ENCODE assay signal across 27 mouse cellular contexts in the genomic region with DNA sequence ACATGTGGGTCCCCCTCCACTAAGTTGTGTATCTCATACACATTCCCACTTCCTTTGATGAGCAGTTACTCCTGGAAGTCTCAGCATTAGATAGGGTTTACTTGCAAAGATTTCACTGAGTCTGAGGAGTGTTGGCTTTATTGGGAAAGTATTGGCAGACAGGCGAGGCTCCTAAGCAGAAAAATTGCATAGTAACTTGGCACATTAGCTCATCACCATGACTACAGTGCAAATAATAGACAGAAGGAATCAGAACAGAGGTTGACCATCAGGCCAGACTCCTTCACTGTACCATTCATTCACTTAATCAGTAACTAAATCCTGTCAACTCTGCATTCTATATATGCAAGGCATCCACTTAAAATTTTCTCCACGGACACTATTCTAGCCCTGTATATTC. TPM values are rescaled to one million over a fixed set of nuclear protein-coding genes. Genes with fewer than 3 reads are reported as not detected.
DNase-seq lines count a peak whose midpoint lies in the region; ATAC-seq and TF ChIP-seq lines count a peak whose summit lies in the region.
"Had no signal": no experiment of that assay in that cellular context is flagged by ENCODE, and none has a peak within 500 bp of the region (broad histone marks: within the 10 kb centered on the region; RNA-seq: fewer than 3 reads in every experiment).

No protein-coding gene starts in this region.

- no peak for TF ChIP-seq CTCF in gastrocnemius, adult 2 months (IDR thresholded peaks at IDR 0.05)
- TF ChIP-seq CTCF in lung, postnatal 0 days (IDR thresholded peaks at IDR 0.05) = no peak
- TF ChIP-seq CTCF in lung, adult 2 months (IDR thresholded peaks at IDR 0.05; ENCODE audit: insufficient read depth, low read length) = no peak

- no peak overlapping the region for H3K4me3 ChIP-seq in gastrocnemius, adult 2 months
- no peak overlapping the region for H3K4me3 ChIP-seq in lung, postnatal 0 days (ENCODE audit: low read depth, low read length)
- no peak overlapping the region for H3K4me3 ChIP-seq in lung, adult 2 months (replicated peaks; ENCODE audit: extremely low read depth, low read depth, low read length)
- H3K4me3 ChIP-seq: embryonic facial prominence, embryonic 13.5 days; forebrain, embryonic 10.5 days; heart, embryonic 12.5 days had no signal

- no peak for TF ChIP-seq EP300 in lung, postnatal 0 days (IDR thresholded peaks at IDR 0.05)

- intact Hi-C loops in gastrocnemius, adult 2 months (cut with DNase I) = no loop called here

- TF ChIP-seq POLR2A in lung, adult 2 months (IDR thresholded peaks at IDR 0.05; ENCODE audit: borderline replicate concordance, extremely low read depth, low read depth, low read length) = no peak

- no peak overlapping the region for H3K4me2 ChIP-seq in lung, postnatal 0 days (replicated peaks; ENCODE audit: low read depth, low read length)
- H3K4me2 ChIP-seq: embryonic facial prominence, embryonic 13.5 days; heart, embryonic 12.5 days; hindbrain, embryonic 14.5 days; liver, embryonic 11.5 days had no signal

- no peaks in the 10 kb centered on the region for H3K4me1 ChIP-seq in lung, postnatal 0 days (ENCODE audit: insufficient read depth, low read depth, low read length)
- peaks cover 2% of the 10 kb centered on the region; the same call in 1 of the 2 replicates for H3K4me1 ChIP-seq in lung, adult 2 months (ENCODE audit: control insufficient read depth, insufficient read depth, low read length)
- H3K4me1 ChIP-seq: embryonic facial prominence, embryonic 13.5 days; forebrain, embryonic 10.5 days; heart, embryonic 12.5 days had no signal

- no peaks in the 10 kb centered on the region for H3K27me3 ChIP-seq in lung, postnatal 0 days (replicated peaks; ENCODE audit: insufficient read depth, low read length)
- H3K27me3 ChIP-seq: embryonic facial prominence, embryonic 13.5 days; heart, embryonic 12.5 days had no signal

- WGBS in lung, postnatal 0 days = 33% methylated on average over 2 of the region's 2 CpGs
- 46% methylated on average over 2 of the region's 2 CpGs for WGBS in lung, adult 2 months

- peak; percentile 53; the same call in 1 of the 2 replicates for ATAC-seq in lung, postnatal 0 days
- ATAC-seq: activated CD4-positive, CD25-positive, alpha-beta regulatory T cell, adult 4 months; forebrain, embryonic 16.5 days; intestine, postnatal 0 days; liver, postnatal 0 days had no signal

- no peaks in the 10 kb centered on the region for H3K9me3 ChIP-seq in lung, postnatal 0 days (ENCODE audit: low read length)
- H3K9me3 ChIP-seq: embryonic facial prominence, embryonic 13.5 days; forebrain, embryonic 10.5 days; heart, embryonic 12.5 days had no signal

- no peak overlapping the region for H3K27ac ChIP-seq in gastrocnemius, adult 2 months
- H3K27ac ChIP-seq in lung, postnatal 0 days (ENCODE audit: low read length) = no peak overlapping the region
- H3K27ac ChIP-seq: embryonic facial prominence, embryonic 13.5 days; forebrain, embryonic 10.5 days; hindbrain, embryonic 14.5 days had no signal

- DNase-seq in gastrocnemius, adult 18-20 months (ENCODE audit: low spot score) = peak; percentile 43
- no peak for DNase-seq in gastrocnemius, adult 2 months
- peak; percentile 46 for DNase-seq in lung, postnatal 0 days (ENCODE audit: low spot score)
- DNase-seq in lung, adult 2 months = no peak
- peak; percentile 18 for DNase-seq in adipocyte (ENCODE audit: low spot score)
- peak; percentile 59 for DNase-seq in skeletal muscle tissue, adult 2 months (ENCODE audit: low read depth, low spot score)
- DNase-seq: B cell, adult 2 months; cerebellum, adult 11 months; cerebellum, adult 9-10 months; gastrocnemius, postnatal 14 days; kidney, postnatal 14 days; layer of hippocampus, adult 9-11 months; liver, postnatal 0 days; midbrain, embryonic 14.5 days; thymus, postnatal 4 days had no signal

- H3K36me3 ChIP-seq in lung, postnatal 0 days (ENCODE audit: insufficient read depth, low read length) = no peaks in the 10 kb centered on the region
- H3K36me3 ChIP-seq: embryonic facial prominence, embryonic 13.5 days; forebrain, embryonic 10.5 days; heart, embryonic 12.5 days had no signal

- no peak overlapping the region for H3K9ac ChIP-seq in lung, postnatal 0 days (replicated peaks; ENCODE audit: low read depth)
- H3K9ac ChIP-seq: embryonic facial prominence, embryonic 13.5 days; heart, embryonic 12.5 days; hindbrain, embryonic 14.5 days; liver, postnatal 0 days had no signal

RNA-seq across cellular contexts. Expression of gene Olfml1, which starts 6.6 kb away (rescaled TPM):
- total RNA-seq in gastrocnemius, adult 18-20 months (2021) = 1 to 10 TPM; 1.5 to 1.7 TPM
- total RNA-seq in gastrocnemius, adult 2 months (2021) = 1 to 10 TPM; 2.0 to 2.6 TPM
- 12.2 and 13.3 TPM in 2 replicates for polyA plus RNA-seq in lung, postnatal 0 days (2015; fragmentation: Nextera tagmentation; extraction: Ambion mirVana)
- 7.4 and 11.1 TPM in 2 replicates for polyA plus RNA-seq in lung, adult 2 months (2012; rRNA removed)
- total RNA-seq: common myeloid progenitor, adult 5-6 weeks; granulocyte monocyte progenitor cell, adult 5-6 weeks; hematopoietic stem cell, adult 5-6 weeks; monocyte, adult 5-6 weeks had no signal
- polyA plus RNA-seq: activated CD4-positive, CD25-positive, alpha-beta regulatory T cell, adult 4 months had no signal

RNA-seq across cellular contexts. Expression of gene Ppfibp2, which starts 34.3 kb away (rescaled TPM):
- 10 to 100 TPM; 13.9 to 15.6 TPM for total RNA-seq in gastrocnemius, adult 18-20 months (2021)
- 10 to 100 TPM; 10.6 to 19.0 TPM for total RNA-seq in gastrocnemius, adult 2 months (2021)
- 15.8 and 17.5 TPM in 2 replicates for polyA plus RNA-seq in lung, postnatal 0 days (2015; fragmentation: Nextera tagmentation; extraction: Ambion mirVana)
- polyA plus RNA-seq in lung, adult 2 months (2012; rRNA removed) = 15.3 and 27.0 TPM in 2 replicates

Comparison
In these comparisons a context has a peak if more than half of its experiments do, and no peak if none do; other contexts are left out.
1. DNase-seq: peak in gastrocnemius, adult 18-20 months (single experiment), lung, postnatal 0 days (single experiment), adipocyte (single experiment) and skeletal muscle tissue, adult 2 months (single experiment); none in gastrocnemius, adult 2 months (single experiment) and lung, adult 2 months (single experiment).